Mouse (Mus musculus) heart, postnatal 0 days (tissue): ENCODE results near the gene Palm.

ENCODE experiments used
- CTCF ChIP-seq: IDR thresholded peaks from 2 replicates; pipeline ENCODE4 v1.5.1; 2016; ENCODE audit warnings: antibody characterized with exemption, control low read depth, low read depth
- EP300 ChIP-seq: IDR thresholded peaks from 2 replicates; pipeline ENCODE4 v1.6.1; 2016; ENCODE audit warnings: antibody characterized with exemption, low read depth

- TF ChIP-seq CTCF (no peak), EP300 (peak; percentile 63)
Measured at GRCm38 (mm10) chr10:79794491-79794931, 1.1 kb downstream of the Palm start.
